20 mouse cellular contexts compared by ENCODE assay signal in the genomic region with DNA sequence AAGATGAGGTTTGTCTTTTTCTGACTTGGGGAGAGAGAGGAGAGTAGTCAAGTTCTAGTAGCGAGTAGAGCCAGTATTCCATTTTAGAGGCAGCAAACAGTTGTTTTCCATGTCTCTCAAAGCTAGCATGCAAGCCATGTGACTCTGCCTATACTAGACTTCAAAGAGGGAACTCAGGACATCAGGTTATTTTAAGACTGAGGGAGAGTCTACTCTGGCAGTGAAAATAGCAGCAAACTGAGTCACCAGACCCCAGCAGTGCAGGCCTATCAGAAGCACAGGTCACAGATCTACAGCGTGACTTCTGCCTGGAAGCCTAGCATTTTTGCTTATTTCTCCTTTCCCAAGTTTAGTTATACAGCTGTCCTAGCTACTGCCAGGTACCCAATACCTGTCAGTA. TPM values are rescaled to one million over a fixed set of nuclear protein-coding genes. Genes with fewer than 3 reads are reported as not detected.
DNase-seq lines count a peak whose midpoint lies in the region; ATAC-seq lines count a peak whose summit lies in the region.
"Had no signal": no experiment of that assay in that cellular context is flagged by ENCODE, and none has a peak within 500 bp of the region (broad histone marks: within the 10 kb centered on the region; RNA-seq: fewer than 3 reads in every experiment).

No protein-coding gene starts in this region.

- peaks cover 43% of the 10 kb centered on the region for H3K4me1 ChIP-seq in heart, embryonic 13.5 days
- H3K4me1 ChIP-seq: embryonic facial prominence, embryonic 10.5 days; forebrain, embryonic 10.5 days; hindbrain, embryonic 15.5 days; neural tube, embryonic 13.5 days had no signal

- H3K9me3 ChIP-seq in heart, embryonic 13.5 days = no peaks in the 10 kb centered on the region
- H3K9me3 ChIP-seq: embryonic facial prominence, embryonic 10.5 days; forebrain, embryonic 10.5 days; hindbrain, embryonic 15.5 days; liver, embryonic 12.5 days; neural tube, embryonic 13.5 days had no signal

- H3K4me3 ChIP-seq in heart, embryonic 13.5 days = no peak overlapping the region
- H3K4me3 ChIP-seq: embryonic facial prominence, embryonic 10.5 days; forebrain, embryonic 10.5 days; hindbrain, embryonic 15.5 days; liver, embryonic 12.5 days; neural tube, embryonic 13.5 days had no signal

- H3K27ac ChIP-seq in heart, embryonic 13.5 days (replicated peaks) = peak overlapping the region; percentile 90
- H3K27ac ChIP-seq: embryonic facial prominence, embryonic 10.5 days; forebrain, embryonic 10.5 days; hindbrain, embryonic 15.5 days; liver, embryonic 12.5 days; neural tube, embryonic 13.5 days; stomach, postnatal 0 days had no signal

- intact Hi-C loops in left cerebral cortex, postnatal 25 days (cut with DNase I) = no loop called here
- intact Hi-C loops in left cerebral cortex, postnatal 10 days (cut with DNase I) = no loop called here

- DNase-seq in frontal cortex, postnatal 10 days (ENCODE audit: low spot score in 2 of 2) = no peak
- peak; percentile 24 to 60 for DNase-seq in left cerebral cortex, postnatal 25 days (ENCODE audit: low spot score in 2 of 2)
- DNase-seq in left cerebral cortex, postnatal 10 days (ENCODE audit: extremely low spot score in 1 of 2, low spot score in 2 of 2) = no peak
- DNase-seq in skeletal muscle tissue, adult 2 months (ENCODE audit: low read depth, low spot score) = peak; percentile 57
- no peak for DNase-seq in spleen, postnatal 14 days (ENCODE audit: low spot score in 2 of 2)
- no peak for DNase-seq in thymus, postnatal 14 days
- DNase-seq: adrenal gland, adult 2 months; cerebellum, postnatal 10 days; kidney, adult 11 months; kidney, postnatal 25 days; thymus, postnatal 4 days had no signal

- ATAC-seq in frontal cortex, adult (ENCODE audit: low TSS enrichment) = peak; percentile 73; the same call in 1 of the 2 replicates
- ATAC-seq in heart, embryonic 13.5 days (ENCODE audit: extremely low read depth, insufficient number of reproducible peaks, low FRiP score, low TSS enrichment) = peak; percentile 79
- ATAC-seq: liver, embryonic 12.5 days; midbrain, embryonic 16.5 days had no signal

- 42% methylated on average over 2 of the region's 2 CpGs for WGBS in heart, embryonic 13.5 days

- no peak overlapping the region for H3K9ac ChIP-seq in heart, embryonic 13.5 days
- H3K9ac ChIP-seq: hindbrain, embryonic 15.5 days; liver, embryonic 12.5 days; neural tube, embryonic 13.5 days had no signal

- H3K36me3 ChIP-seq in heart, embryonic 13.5 days = peaks cover 84% of the 10 kb centered on the region

- H3K27me3 ChIP-seq in heart, embryonic 13.5 days (replicated peaks) = no peaks in the 10 kb centered on the region
- H3K27me3 ChIP-seq: hindbrain, embryonic 15.5 days; liver, embryonic 12.5 days; neural tube, embryonic 13.5 days had no signal

- peak overlapping the region; percentile 51 for H3K4me2 ChIP-seq in heart, embryonic 13.5 days
- H3K4me2 ChIP-seq: hindbrain, embryonic 15.5 days; liver, embryonic 12.5 days; neural tube, embryonic 13.5 days had no signal

RNA-seq across cellular contexts. Expression of gene Cltc, which starts 25.9 kb away (rescaled TPM):
- total RNA-seq in left cerebral cortex, postnatal 25 days (2021) = 100 to 1,000 TPM; 525 to 539 TPM
- total RNA-seq in left cerebral cortex, postnatal 10 days (2021) = 100 to 1,000 TPM; 512 to 513 TPM
- polyA plus RNA-seq in heart, embryonic 13.5 days (2015; fragmentation: Nextera tagmentation; extraction: Ambion mirVana) = 117 and 118 TPM in 2 replicates

RNA-seq across cellular contexts. Expression of gene Ptrh2, which starts 47.7 kb away (rescaled TPM):
- 1 to 10 TPM; 8.3 to 8.5 TPM for total RNA-seq in left cerebral cortex, postnatal 25 days (2021)
- total RNA-seq in left cerebral cortex, postnatal 10 days (2021) = 10 to 100 TPM; 10.6 to 11.0 TPM
- polyA plus RNA-seq in heart, embryonic 13.5 days (2015; fragmentation: Nextera tagmentation; extraction: Ambion mirVana) = 20.5 and 22.6 TPM in 2 replicates

RNA-seq across cellular contexts. Expression of gene Vmp1, which starts 47.8 kb away (rescaled TPM):
- total RNA-seq in left cerebral cortex, postnatal 25 days (2021) = 100 to 1,000 TPM; 165 to 175 TPM
- total RNA-seq in left cerebral cortex, postnatal 10 days (2021) = 100 to 1,000 TPM; 165 to 171 TPM
- 85.3 and 93.2 TPM in 2 replicates for polyA plus RNA-seq in heart, embryonic 13.5 days (2015; fragmentation: Nextera tagmentation; extraction: Ambion mirVana)

Comparison
In these comparisons a context has a peak if more than half of its experiments do, and no peak if none do; other contexts are left out.
1. DNase-seq: peak in left cerebral cortex, postnatal 25 days (2 of 2) and skeletal muscle tissue, adult 2 months (single experiment); none in frontal cortex, postnatal 10 days (0 of 2), left cerebral cortex, postnatal 10 days (0 of 2), spleen, postnatal 14 days (0 of 2) and thymus, postnatal 14 days (single experiment).